In genomic region chr6:23360596-23360995, GRCm38 (mm10) we compare ENCODE assay signal across 24 mouse cellular contexts.
"Had no signal": no experiment of that assay in that cellular context is flagged by ENCODE, and none has a peak within 500 bp of the region (broad histone marks: within the 10 kb centered on the region; RNA-seq: fewer than 3 reads in every experiment).

No protein-coding gene starts in this region.

- H3K4me3 ChIP-seq: heart, adult 2 months; heart, embryonic 13.5 days; heart, embryonic 15.5 days; hindbrain, embryonic 13.5 days; hindbrain, embryonic 15.5 days; limb, embryonic 13.5 days; limb, embryonic 15.5 days; liver, embryonic 12.5 days had no signal

- DNase-seq: gastrocnemius, postnatal 14 days; gastrocnemius, postnatal 36 days; heart, adult 11 months; heart, adult 2 months; heart, postnatal 14 days; heart, postnatal 36 days; kidney, adult 11 months; kidney, postnatal 14 days; kidney, postnatal 36 days; layer of hippocampus, adult 9-11 months; layer of hippocampus, postnatal 36 days; left cerebral cortex, postnatal 4 days had no signal

- H3K36me3 ChIP-seq: heart, embryonic 13.5 days; heart, embryonic 15.5 days; hindbrain, embryonic 13.5 days; hindbrain, embryonic 15.5 days; limb, embryonic 13.5 days; limb, embryonic 15.5 days; liver, embryonic 12.5 days had no signal

- H3K9me3 ChIP-seq: heart, embryonic 13.5 days; heart, embryonic 15.5 days; hindbrain, embryonic 13.5 days; hindbrain, embryonic 15.5 days; limb, embryonic 13.5 days; limb, embryonic 15.5 days; liver, embryonic 12.5 days had no signal

- H3K27me3 ChIP-seq: heart, embryonic 13.5 days; heart, embryonic 15.5 days; hindbrain, embryonic 13.5 days; hindbrain, embryonic 15.5 days; limb, embryonic 13.5 days; limb, embryonic 15.5 days; liver, embryonic 12.5 days had no signal

- H3K9ac ChIP-seq: heart, embryonic 13.5 days; heart, embryonic 15.5 days; hindbrain, embryonic 13.5 days; hindbrain, embryonic 15.5 days; limb, embryonic 13.5 days; limb, embryonic 15.5 days; liver, embryonic 12.5 days; liver, embryonic 14.5 days had no signal

- ATAC-seq: hindbrain, postnatal 0 days; intestine, embryonic 16.5 days; liver, embryonic 12.5 days had no signal

- H3K27ac ChIP-seq: heart, adult 2 months; heart, embryonic 13.5 days; heart, embryonic 15.5 days; hindbrain, embryonic 13.5 days; hindbrain, embryonic 15.5 days; hindbrain, postnatal 0 days; kidney, postnatal 0 days; limb, embryonic 13.5 days; limb, embryonic 15.5 days; liver, embryonic 12.5 days; liver, embryonic 14.5 days had no signal

- H3K4me1 ChIP-seq: heart, embryonic 13.5 days; heart, embryonic 15.5 days; hindbrain, embryonic 15.5 days; limb, embryonic 13.5 days; limb, embryonic 15.5 days; liver, embryonic 12.5 days had no signal

- H3K4me2 ChIP-seq: heart, embryonic 11.5 days; heart, embryonic 13.5 days; heart, embryonic 15.5 days; hindbrain, embryonic 13.5 days; hindbrain, embryonic 15.5 days; limb, embryonic 13.5 days; limb, embryonic 15.5 days; liver, embryonic 12.5 days had no signal
